Mouse (Mus musculus): Measurements from ENCODE around the gene Smim11.

Smim11 gene

GRCm38 (mm10) chr16:92300649-92301411, at the start of gene Smim11:
Smim11 (plus strand) TSS chr16:92301286.
- DNase-seq (ENCODE audit: low spot score), result peak; percentile 87

- no peak for DNase-seq (ENCODE audit: low spot score)
These were observed 46.8 kb upstream of the Smim11 start for GRCm38 (mm10) chr16:92254316-92254715.

- no peak for DNase-seq (ENCODE audit: low spot score)
These were observed 33.2 kb upstream of the Smim11 start for GRCm38 (mm10) chr16:92267861-92268260.

GRCm38 (mm10) chr16:92274516-92274915, 26.6 kb upstream of the Smim11 start:
- no peak for DNase-seq (ENCODE audit: low spot score)

- DNase-seq (ENCODE audit: low spot score), result no peak
These were observed 25.6 kb upstream of the Smim11 start for GRCm38 (mm10) chr16:92275526-92275925.

- no peak for DNase-seq (ENCODE audit: low spot score)
These were observed 18.4 kb upstream of the Smim11 start for GRCm38 (mm10) chr16:92282671-92283070.

GRCm38 (mm10) chr16:92285068-92285467, 16.0 kb upstream of the Smim11 start:
- no peak for DNase-seq (ENCODE audit: low spot score)

GRCm38 (mm10) chr16:92286609-92287008, 14.5 kb upstream of the Smim11 start:
- DNase-seq (ENCODE audit: low spot score), result peak; percentile 59

GRCm38 (mm10) chr16:92288778-92289177, 12.3 kb upstream of the Smim11 start:
- DNase-seq (ENCODE audit: low spot score), result no peak

GRCm38 (mm10) chr16:92290045-92290444, 11.0 kb upstream of the Smim11 start:
- no peak for DNase-seq (ENCODE audit: low spot score)

GRCm38 (mm10) chr16:92292101-92292500, 9.0 kb upstream of the Smim11 start, which contains the start of gene Kcne2:
Kcne2 (plus strand) TSS chr16:92292389.
- DNase-seq (ENCODE audit: low spot score), result no peak

GRCm38 (mm10) chr16:92294267-92294970, 6.7 kb upstream of the Smim11 start:
- DNase-seq (ENCODE audit: low spot score), result no peak

GRCm38 (mm10) chr16:92295328-92295727, 5.8 kb upstream of the Smim11 start:
- DNase-seq (ENCODE audit: low spot score), result no peak

- peak; percentile 26 for DNase-seq (ENCODE audit: low spot score)
These were observed 323 bp downstream of the Smim11 start for GRCm38 (mm10) chr16:92301412-92301806.

- no peak for DNase-seq (ENCODE audit: low spot score)
These were observed 903 bp downstream of the Smim11 start for GRCm38 (mm10) chr16:92301989-92302388.

GRCm38 (mm10) chr16:92302506-92302905, 1.4 kb downstream of the Smim11 start:
- DNase-seq (ENCODE audit: low spot score), result no peak

- no peak for DNase-seq (ENCODE audit: low spot score)
These were observed 4.4 kb downstream of the Smim11 start for GRCm38 (mm10) chr16:92305519-92305918.

- no peak for DNase-seq (ENCODE audit: low spot score)
These were observed 6.9 kb downstream of the Smim11 start for GRCm38 (mm10) chr16:92307947-92308346.

GRCm38 (mm10) chr16:92309126-92309525, 8.0 kb downstream of the Smim11 start:
- DNase-seq (ENCODE audit: low spot score), result no peak

- no peak for DNase-seq (ENCODE audit: low spot score)
These were observed 13.1 kb downstream of the Smim11 start for GRCm38 (mm10) chr16:92313953-92314741.

- DNase-seq (ENCODE audit: low spot score), result no peak
These were observed 15.1 kb downstream of the Smim11 start for GRCm38 (mm10) chr16:92316049-92316738.
